Mouse (Mus musculus): ENCODE measurements at regions not wholly inside any gene's neighbourhood (a gene's known extent, or its start where the extent isn't known, plus 50 kb on each side); places are given as distances from the start of the nearest gene placed in this dataset.
"Not testable (repeated sequence)": the region's sequence is repeated elsewhere in the genome, so short reads cannot be mapped to it uniquely, and the experiment has no call there.

DNA sequence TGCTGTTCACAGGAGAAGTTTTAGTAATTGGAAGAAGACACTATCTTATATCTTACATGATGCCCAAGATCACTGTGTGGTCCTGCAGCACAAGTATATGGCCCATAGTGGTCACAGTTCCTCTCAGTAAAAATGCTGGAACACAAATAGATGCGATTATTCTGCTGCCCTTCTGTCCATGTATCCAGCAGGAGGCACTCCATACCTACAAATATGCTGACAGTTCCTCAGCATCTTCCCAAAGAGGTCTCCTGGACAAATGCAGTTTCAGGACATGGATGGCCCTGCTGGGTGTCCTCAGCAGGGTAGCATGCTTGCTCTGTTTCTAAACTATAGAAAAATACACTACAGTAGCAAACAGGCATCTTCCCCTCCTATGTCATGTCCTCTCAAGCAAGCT is 52.4 kb upstream of the Gm7358 start:
- TF ChIP-seq CTCF (conservative IDR thresholded peaks at IDR 0.05; ENCODE audit: low read length); NANOG (IDR thresholded peaks at IDR 0.05; ENCODE audit: borderline replicate concordance, low read length); POU5F1 (IDR thresholded peaks at IDR 0.05; ENCODE audit: borderline replicate concordance, low read length): not testable (repeated sequence)

All from E14TG2a.4 (cell line).